Mouse (Mus musculus) liver, embryonic 15.5 days (tissue): ENCODE results near the gene Lrig1. TPM values are rescaled to one million over a fixed set of nuclear protein-coding genes. Genes with fewer than 3 reads are reported as not detected.

Experiments
- ATAC-seq: fragments of 200-750 bp; cut with Nextera tagmentation; 2 replicates; pipeline ENCODE4 v1.8.0; 2017; ENCODE audit warnings: moderate number of reproducible peaks, mild to moderate bottlenecking, moderate library complexity; ENCODE audit not compliant: insufficient read depth
- H3K27ac ChIP-seq: fragments of 300-500 bp; sonication (generic); replicated peaks from 2 replicates; pipeline ENCODE4 v1.5.1; 2015; ENCODE audit warnings: mild to moderate bottlenecking, inconsistent platforms
- H3K27me3 ChIP-seq: fragments of 300-500 bp; sonication (generic); 2 replicates; pipeline ENCODE4 v1.6.1; 2015; ENCODE audit warnings: mild to moderate bottlenecking, inconsistent platforms
- H3K36me3 ChIP-seq: fragments of 300-500 bp; sonication (generic); replicated peaks from 2 replicates; pipeline ENCODE4 v1.6.1; 2015; ENCODE audit warnings: moderate library complexity, mild to moderate bottlenecking, inconsistent platforms
- H3K4me1 ChIP-seq: fragments of 300-500 bp; sonication (generic); replicated peaks from 2 replicates; pipeline ENCODE4 v1.6.1; 2015; ENCODE audit warnings: inconsistent platforms
- H3K4me2 ChIP-seq: fragments of 300-500 bp; sonication (generic); 2 replicates; pipeline ENCODE4 v1.6.1; 2015; ENCODE audit warnings: moderate library complexity, mild to moderate bottlenecking, inconsistent platforms
- H3K4me3 ChIP-seq: fragments of 300-500 bp; sonication (generic); replicated peaks from 2 replicates; pipeline ENCODE4 v1.5.1; 2015; ENCODE audit warnings: mild to moderate bottlenecking, inconsistent platforms
- H3K9ac ChIP-seq: fragments of 300-500 bp; sonication (generic); 2 replicates; pipeline ENCODE4 v1.6.1; 2015; ENCODE audit warnings: moderate library complexity, mild to moderate bottlenecking, inconsistent platforms
- H3K9me3 ChIP-seq: fragments of 300-500 bp; sonication (generic); replicated peaks from 2 replicates; pipeline ENCODE4 v1.6.1; 2016; ENCODE audit warnings: inconsistent platforms
- WGBS: fragments of 180-500 bp; shearing (Covaris S2); methylation state at CpG from one replicate; pipeline ENCODE4 v1.1.7; 2015; ENCODE audit warnings: mixed read lengths; ENCODE audit not compliant: insufficient replicate concordance; 5-methylcytosine and 5-hydroxymethylcytosine counted together
- polyA plus RNA-seq: library from polyadenylated mRNA; unstranded; fragments of >200 nt; fragmentation: Nextera tagmentation; extraction: Ambion mirVana; gene quantifications from 2 replicates; pipeline ENCODE4 v1.2.1, GENCODE M21; 2015

The Lrig1 gene
- polyA plus RNA-seq, 1 experiment from 2014 or later = 2.7 TPM

- Histone ChIP-seq H3K9me3 (no peaks in the 10 kb centered on the region), H3K27ac (no peak overlapping the region), H3K9ac (no peak overlapping the region), H3K4me3 (no peak overlapping the region), H3K27me3 (no peaks in the 10 kb centered on the region), H3K36me3 (no peaks in the 10 kb centered on the region), H3K4me2 (no peak overlapping the region), H3K4me1 (no peaks in the 10 kb centered on the region)
- WGBS = 34% methylated on average over 4 of the region's 4 CpGs
- no peak for ATAC-seq
Measured at GRCm38 (mm10) chr6:94715645-94715940, 15.6 kb upstream of the Lrig1 start.

GRCm38 (mm10) chr6:94714815-94715644, 15.1 kb upstream of the Lrig1 start:
- no peak for ATAC-seq
- no peak overlapping the region for H3K27ac ChIP-seq
- no peak overlapping the region for H3K4me2 ChIP-seq
- H3K4me1 ChIP-seq = no peaks in the 10 kb centered on the region
- no peaks in the 10 kb centered on the region for H3K27me3 ChIP-seq
- WGBS = 56% methylated on average over 13 of the region's 13 CpGs
- H3K9ac ChIP-seq = no peak overlapping the region
- no peaks in the 10 kb centered on the region for H3K9me3 ChIP-seq
- no peaks in the 10 kb centered on the region for H3K36me3 ChIP-seq
- H3K4me3 ChIP-seq = no peak overlapping the region

GRCm38 (mm10) chr6:94709832-94710231, 9.9 kb upstream of the Lrig1 start:
- no peak overlapping the region for H3K9ac ChIP-seq
- no peak for ATAC-seq
- H3K9me3 ChIP-seq = no peaks in the 10 kb centered on the region
- no peak overlapping the region for H3K4me2 ChIP-seq
- no peaks in the 10 kb centered on the region for H3K36me3 ChIP-seq
- 41% methylated on average over 3 of the region's 3 CpGs for WGBS
- H3K4me1 ChIP-seq = no peaks in the 10 kb centered on the region
- H3K27me3 ChIP-seq = peaks cover 4% of the 10 kb centered on the region; the same call in 1 of the 2 replicates
- no peak overlapping the region for H3K27ac ChIP-seq
- H3K4me3 ChIP-seq = no peak overlapping the region

GRCm38 (mm10) chr6:94709150-94709549, 9.2 kb upstream of the Lrig1 start:
- WGBS = 57% methylated on average over 1 of the region's 1 CpGs
- peaks cover 4% of the 10 kb centered on the region; the same call in 1 of the 2 replicates for H3K27me3 ChIP-seq
- no peaks in the 10 kb centered on the region for H3K36me3 ChIP-seq
- H3K9ac ChIP-seq = no peak overlapping the region
- ATAC-seq = no peak
- no peaks in the 10 kb centered on the region for H3K4me1 ChIP-seq
- no peak overlapping the region for H3K4me2 ChIP-seq
- H3K9me3 ChIP-seq = no peaks in the 10 kb centered on the region
- H3K4me3 ChIP-seq = no peak overlapping the region
- no peak overlapping the region for H3K27ac ChIP-seq

DNA sequence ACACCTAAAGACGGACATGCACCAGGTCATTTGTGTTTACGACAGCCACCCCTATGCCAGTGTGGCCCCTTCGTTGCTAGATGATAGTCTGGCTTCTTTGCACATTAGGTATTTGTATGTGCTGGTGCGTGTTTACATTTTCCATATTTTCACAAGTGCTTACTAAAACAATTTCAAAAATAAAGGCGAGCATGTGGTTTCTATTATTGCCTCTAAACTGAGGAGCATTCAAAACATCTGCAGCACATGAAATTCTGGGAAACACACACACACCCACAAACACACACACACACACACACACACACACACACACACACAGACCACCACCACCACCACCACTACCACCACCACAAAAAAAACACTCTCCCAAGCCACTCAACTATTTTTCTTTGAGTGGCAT, 7.3 kb upstream of the Lrig1 start:
- no peaks in the 10 kb centered on the region for H3K4me1 ChIP-seq
- H3K4me3 ChIP-seq = no peak overlapping the region
- H3K9ac ChIP-seq = no peak overlapping the region
- H3K27me3 ChIP-seq = peaks cover 21% of the 10 kb centered on the region
- no peak for ATAC-seq
- H3K4me2 ChIP-seq = no peak overlapping the region
- WGBS = 66% methylated on average over 5 of the region's 5 CpGs
- H3K36me3 ChIP-seq = no peaks in the 10 kb centered on the region
- no peaks in the 10 kb centered on the region for H3K9me3 ChIP-seq
- H3K27ac ChIP-seq = no peak overlapping the region

DNA sequence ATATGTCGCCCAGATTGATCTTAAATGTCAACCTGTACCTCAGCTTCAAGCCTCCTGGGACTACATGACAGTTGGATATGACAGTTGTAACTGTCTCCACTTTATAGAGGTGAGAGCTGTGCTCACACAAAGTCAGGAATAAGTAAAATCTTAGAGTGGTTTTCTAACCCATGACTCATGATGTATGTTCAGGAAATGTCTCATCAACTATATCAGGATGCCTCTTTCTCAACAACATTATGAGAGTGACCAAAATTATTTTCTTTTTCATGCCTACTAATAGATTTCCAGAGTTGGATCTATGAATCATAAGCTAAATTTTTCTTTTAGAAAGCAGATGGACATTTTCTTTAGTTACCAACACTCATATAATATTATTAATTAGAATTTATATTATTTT, 6.0 kb upstream of the Lrig1 start:
- H3K36me3 ChIP-seq = no peaks in the 10 kb centered on the region
- no peak overlapping the region for H3K27ac ChIP-seq
- no peak overlapping the region for H3K4me2 ChIP-seq
- no peak overlapping the region for H3K4me3 ChIP-seq
- no peak for ATAC-seq
- WGBS = 18% methylated on average over 1 of the region's 1 CpGs
- peaks cover 34% of the 10 kb centered on the region for H3K27me3 ChIP-seq
- no peak overlapping the region for H3K9ac ChIP-seq
- H3K4me1 ChIP-seq = 0 out of 2 replicates have a peak, but pooled peaks cover 8% of the 10 kb centered on the region
- H3K9me3 ChIP-seq = no peaks in the 10 kb centered on the region

DNA sequence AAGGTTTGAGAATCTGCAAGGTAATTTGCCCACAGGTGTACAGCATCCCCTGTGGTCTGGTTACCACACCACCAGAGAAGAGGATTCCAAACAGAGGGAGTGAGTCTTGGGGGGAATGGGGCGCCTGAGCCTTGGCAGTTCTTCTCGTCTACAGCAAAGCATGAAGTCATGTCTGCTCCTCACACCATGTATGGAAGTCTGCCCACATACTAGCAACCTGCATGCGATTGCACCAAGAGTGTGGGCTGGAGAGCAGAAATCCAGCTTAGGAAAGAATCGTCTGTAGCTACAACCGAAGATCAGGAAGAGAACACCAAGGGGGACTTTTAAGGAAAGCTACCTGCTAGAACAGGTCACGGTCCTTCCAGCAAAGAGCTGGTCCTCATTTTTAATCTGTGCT, 3.0 kb upstream of the Lrig1 start:
- no peak overlapping the region for H3K27ac ChIP-seq
- ATAC-seq = no peak
- H3K36me3 ChIP-seq = no peaks in the 10 kb centered on the region
- H3K27me3 ChIP-seq = peaks cover 64% of the 10 kb centered on the region
- peaks cover 32% of the 10 kb centered on the region for H3K4me1 ChIP-seq
- no peak overlapping the region for H3K4me3 ChIP-seq
- 69% methylated on average over 6 of the region's 6 CpGs for WGBS
- no peak overlapping the region for H3K4me2 ChIP-seq
- no peak overlapping the region for H3K9ac ChIP-seq
- no peaks in the 10 kb centered on the region for H3K9me3 ChIP-seq

GRCm38 (mm10) chr6:94701071-94701470, 1.1 kb upstream of the Lrig1 start:
- Histone ChIP-seq H3K4me3 (peak overlapping the region; percentile 71), H3K4me2 (peak overlapping the region; percentile 83), H3K27me3 (peaks cover 62% of the 10 kb centered on the region), H3K27ac (0 out of 2 replicates have a peak overlapping the region, but pooled peaks have one; percentile 2), H3K9ac (no peak overlapping the region), H3K9me3 (no peaks in the 10 kb centered on the region), H3K4me1 (peaks cover 38% of the 10 kb centered on the region), H3K36me3 (no peaks in the 10 kb centered on the region)
- no peak for ATAC-seq
- WGBS = 5% methylated on average over 17 of the region's 18 CpGs

- 0 out of 2 replicates have a peak overlapping the region, but pooled peaks have one; percentile 2 for H3K27ac ChIP-seq
- WGBS = 0% methylated on average over 8 of the region's 8 CpGs
- H3K27me3 ChIP-seq = peaks cover 62% of the 10 kb centered on the region
- H3K4me3 ChIP-seq = peak overlapping the region; percentile 71
- no peak for ATAC-seq
- H3K36me3 ChIP-seq = no peaks in the 10 kb centered on the region
- H3K9me3 ChIP-seq = no peaks in the 10 kb centered on the region
- H3K9ac ChIP-seq = no peak overlapping the region
- H3K4me1 ChIP-seq = peaks cover 38% of the 10 kb centered on the region
- H3K4me2 ChIP-seq = peak overlapping the region; percentile 83
Measured at GRCm38 (mm10) chr6:94700612-94701011, 654 bp upstream of the Lrig1 start.

- under 1% methylated on average over 84 of the region's 95 CpGs for WGBS
- ATAC-seq = peak; percentile 39
- H3K4me1 ChIP-seq = peaks cover 45% of the 10 kb centered on the region
Measured at GRCm38 (mm10) chr6:94699173-94699987, 578 bp downstream of the Lrig1 start.

DNA sequence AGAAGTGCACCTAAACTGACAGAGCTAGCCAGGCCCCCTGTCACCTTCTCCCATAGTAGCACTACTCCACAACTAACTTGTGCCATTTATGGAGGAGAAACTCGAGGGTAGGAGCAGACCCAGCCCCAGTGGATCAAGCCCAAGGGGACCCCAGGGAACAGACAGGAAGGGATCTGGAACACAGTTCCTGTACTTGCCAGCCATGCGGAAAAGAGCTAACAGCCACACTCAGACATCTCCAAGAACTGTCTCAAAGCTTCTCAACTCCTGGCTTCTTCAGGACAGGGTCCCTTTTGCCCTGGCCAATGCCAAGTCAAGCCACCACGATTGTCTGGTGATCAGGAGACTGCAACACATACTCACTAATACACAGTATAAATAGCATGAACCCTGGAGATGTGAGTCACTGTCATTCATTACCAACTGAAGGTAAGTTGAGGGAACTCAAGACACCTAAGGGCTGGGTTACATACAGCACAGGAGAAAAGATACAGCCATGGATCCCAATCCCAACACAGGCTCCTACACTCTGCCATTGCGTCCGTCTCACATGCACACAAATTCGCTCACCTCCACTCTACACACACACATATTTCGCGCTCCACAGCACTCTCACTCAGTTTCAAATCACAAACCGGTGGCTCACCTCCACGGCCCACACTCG, 1.3 kb downstream of the Lrig1 start:
- no peak for ATAC-seq
- Histone ChIP-seq H3K9me3 (no peaks in the 10 kb centered on the region), H3K27me3 (peaks cover 63% of the 10 kb centered on the region), H3K4me2 (peak overlapping the region; percentile 83), H3K4me3 (peak overlapping the region; percentile 71), H3K9ac (peak overlapping the region; percentile 64; the same call in 1 of the 2 replicates), H3K36me3 (no peaks in the 10 kb centered on the region), H3K27ac (no peak overlapping the region), H3K4me1 (peaks cover 48% of the 10 kb centered on the region)
- 15% methylated on average over 11 of the region's 11 CpGs for WGBS

More at GRCm38 (mm10) chr6:94699173-94699987, 578 bp downstream of the Lrig1 start:
- peaks cover 66% of the 10 kb centered on the region for H3K27me3 ChIP-seq
- no peaks in the 10 kb centered on the region for H3K36me3 ChIP-seq
- peak overlapping the region; percentile 64 for H3K9ac ChIP-seq
- H3K4me2 ChIP-seq = peak overlapping the region; percentile 83
- peak overlapping the region; percentile 71 for H3K4me3 ChIP-seq
- H3K27ac ChIP-seq = no peak overlapping the region; the same call in 1 of the 2 replicates
- H3K9me3 ChIP-seq = no peaks in the 10 kb centered on the region
